Mouse (Mus musculus): ENCODE data around the gene Gm20431. TPM values are rescaled to one million over a fixed set of nuclear protein-coding genes. Genes with fewer than 3 reads are reported as not detected.
"Not testable (repeated sequence)": the region's sequence is repeated elsewhere in the genome, so short reads cannot be mapped to it uniquely, and the experiment has no call there.

Gm20431 gene
- polyA plus RNA-seq, 1 experiment from 2014 or later = 9.4 TPM

- no peak overlapping the region for H3K27ac ChIP-seq
- H3K36me3 ChIP-seq = peaks cover 48% of the 10 kb centered on the region
- H3K4me2 ChIP-seq = no peak overlapping the region
- no peaks in the 10 kb centered on the region for H3K27me3 ChIP-seq
- H3K4me1 ChIP-seq = peaks cover 28% of the 10 kb centered on the region
- H3K4me3 ChIP-seq = no peak overlapping the region
- no peaks in the 10 kb centered on the region for H3K9me3 ChIP-seq
- ATAC-seq (ENCODE audit: insufficient number of reproducible peaks, low FRiP score, low TSS enrichment, low read depth) = no peak
- 87% methylated on average over 10 of the region's 10 CpGs for WGBS
- no peak overlapping the region for H3K9ac ChIP-seq
These were observed 6.2 kb downstream of the Gm20431 start for GRCm38 (mm10) chr2:167654911-167655600.

DNA sequence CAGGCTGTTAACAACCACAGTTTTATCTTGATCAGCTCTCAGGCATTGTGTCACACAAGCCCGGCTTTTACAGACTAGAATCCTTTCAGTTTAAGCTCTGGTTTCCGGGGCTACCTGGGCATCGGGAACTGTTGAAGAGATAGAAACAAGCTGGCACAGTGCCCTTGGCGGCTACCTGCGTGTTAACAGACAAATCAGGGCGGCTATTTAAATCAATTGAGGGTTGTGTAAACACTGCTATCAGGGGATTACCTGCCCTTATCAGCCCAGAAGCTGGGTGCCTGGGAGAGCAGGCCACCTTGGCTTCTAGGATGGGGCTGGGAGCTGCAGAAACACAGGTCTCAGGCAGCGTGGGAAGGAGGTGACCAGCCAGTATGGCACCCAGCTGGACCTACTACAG, 8.6 kb downstream of the Gm20431 start:
- WGBS = 88% methylated on average over 7 of the region's 7 CpGs
- Histone ChIP-seq H3K4me2 (no peak overlapping the region), H3K27ac (no peak overlapping the region), H3K4me3 (no peak overlapping the region), H3K36me3 (peaks cover 71% of the 10 kb centered on the region), H3K4me1 (peaks cover 10% of the 10 kb centered on the region; the same call in 1 of the 2 replicates), H3K9me3 (no peaks in the 10 kb centered on the region), H3K27me3 (no peaks in the 10 kb centered on the region), H3K9ac (no peak overlapping the region)
- ATAC-seq (ENCODE audit: insufficient number of reproducible peaks, low FRiP score, low TSS enrichment, low read depth) = no peak

- 86% methylated on average over 9 of the region's 9 CpGs for WGBS
- Histone ChIP-seq H3K4me3 (no peak overlapping the region), H3K4me1 (peaks cover 4% of the 10 kb centered on the region; the same call in 1 of the 2 replicates), H3K27ac (no peak overlapping the region), H3K27me3 (no peaks in the 10 kb centered on the region), H3K9ac (no peak overlapping the region), H3K4me2 (no peak overlapping the region), H3K36me3 (peaks cover 76% of the 10 kb centered on the region), H3K9me3 (no peaks in the 10 kb centered on the region)
- ATAC-seq (ENCODE audit: insufficient number of reproducible peaks, low FRiP score, low TSS enrichment, low read depth) = no peak
These were observed 9.7 kb downstream of the Gm20431 start for GRCm38 (mm10) chr2:167651622-167652021.

- Histone ChIP-seq H3K4me1 (0 out of 2 replicates have a peak, but pooled peaks cover 3% of the 10 kb centered on the region), H3K9ac (no peak overlapping the region), H3K36me3 (peaks cover 90% of the 10 kb centered on the region), H3K4me2 (no peak overlapping the region), H3K9me3 (no peaks in the 10 kb centered on the region), H3K27me3 (no peaks in the 10 kb centered on the region), H3K27ac (no peak overlapping the region), H3K4me3 (no peak overlapping the region)
- 84% methylated on average over 12 of the region's 12 CpGs for WGBS
- ATAC-seq (ENCODE audit: insufficient number of reproducible peaks, low FRiP score, low TSS enrichment, low read depth) = no peak
These were observed 11.8 kb downstream of the Gm20431 start for GRCm38 (mm10) chr2:167649290-167650032.

- peaks cover 77% of the 10 kb centered on the region for H3K36me3 ChIP-seq
- no peaks in the 10 kb centered on the region for H3K27me3 ChIP-seq
- H3K4me2 ChIP-seq = no peak overlapping the region
- no peak for ATAC-seq (ENCODE audit: insufficient number of reproducible peaks, low FRiP score, low TSS enrichment, low read depth)
- no peak overlapping the region for H3K4me3 ChIP-seq
- WGBS = 58% methylated on average over 4 of the region's 4 CpGs
- no peaks in the 10 kb centered on the region for H3K9me3 ChIP-seq
- H3K9ac ChIP-seq = no peak overlapping the region
- no peaks in the 10 kb centered on the region for H3K4me1 ChIP-seq
- no peak overlapping the region for H3K27ac ChIP-seq
These were observed 14.9 kb downstream of the Gm20431 start for GRCm38 (mm10) chr2:167646411-167646810.

GRCm38 (mm10) chr2:167643356-167644052, 17.8 kb downstream of the Gm20431 start:
- WGBS = 82% methylated on average over 13 of the region's 13 CpGs
- H3K4me3 ChIP-seq, H3K4me2 ChIP-seq, H3K27ac ChIP-seq, H3K9ac ChIP-seq, H3K4me1 ChIP-seq, H3K27me3 ChIP-seq, H3K9me3 ChIP-seq: not testable (repeated sequence)
- ATAC-seq (ENCODE audit: insufficient number of reproducible peaks, low FRiP score, low TSS enrichment, low read depth) = peak; percentile 8; the same call in 1 of the 2 replicates
- H3K36me3 ChIP-seq = peaks cover 51% of the 10 kb centered on the region

- Histone ChIP-seq H3K27ac (no peak overlapping the region), H3K27me3 (no peaks in the 10 kb centered on the region), H3K4me2 (no peak overlapping the region), H3K4me1 (no peaks in the 10 kb centered on the region), H3K9ac (no peak overlapping the region), H3K36me3 (peaks cover 40% of the 10 kb centered on the region), H3K9me3 (no peaks in the 10 kb centered on the region), H3K4me3 (no peak overlapping the region)
- ATAC-seq (ENCODE audit: insufficient number of reproducible peaks, low FRiP score, low TSS enrichment, low read depth) = no peak
- 78% methylated on average over 6 of the region's 6 CpGs for WGBS
These were observed 19.1 kb downstream of the Gm20431 start for GRCm38 (mm10) chr2:167642164-167642563.

DNA sequence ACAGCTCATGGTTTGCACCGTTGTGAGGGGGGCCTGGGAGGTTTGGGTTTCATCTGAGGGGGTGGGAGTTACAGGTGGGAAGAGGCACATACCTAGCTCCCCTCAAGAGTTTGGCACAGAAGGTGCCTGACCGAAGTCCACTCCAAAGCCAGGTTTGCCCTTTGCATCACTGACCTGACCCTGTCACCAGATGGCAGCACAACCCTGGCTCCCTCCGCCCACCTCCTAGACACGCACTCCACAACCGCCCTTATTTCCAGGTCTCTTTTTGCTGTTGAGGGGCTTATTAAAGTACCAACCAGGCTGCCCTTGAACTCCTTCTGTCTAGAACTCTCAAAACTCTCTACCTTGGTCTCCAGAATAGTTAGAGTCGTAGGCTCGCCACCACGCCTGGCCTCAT, 20.0 kb downstream of the Gm20431 start:
- Histone ChIP-seq H3K27me3 (no peaks in the 10 kb centered on the region), H3K4me3 (no peak overlapping the region), H3K9ac (no peak overlapping the region), H3K27ac (no peak overlapping the region), H3K4me2 (no peak overlapping the region), H3K9me3 (no peaks in the 10 kb centered on the region), H3K36me3 (peaks cover 35% of the 10 kb centered on the region), H3K4me1 (no peaks in the 10 kb centered on the region)
- 51% methylated on average over 8 of the region's 8 CpGs for whole genome bisulfite sequencing
- ATAC-seq (ENCODE audit: insufficient number of reproducible peaks, low FRiP score, low TSS enrichment, low read depth) = no peak

DNA sequence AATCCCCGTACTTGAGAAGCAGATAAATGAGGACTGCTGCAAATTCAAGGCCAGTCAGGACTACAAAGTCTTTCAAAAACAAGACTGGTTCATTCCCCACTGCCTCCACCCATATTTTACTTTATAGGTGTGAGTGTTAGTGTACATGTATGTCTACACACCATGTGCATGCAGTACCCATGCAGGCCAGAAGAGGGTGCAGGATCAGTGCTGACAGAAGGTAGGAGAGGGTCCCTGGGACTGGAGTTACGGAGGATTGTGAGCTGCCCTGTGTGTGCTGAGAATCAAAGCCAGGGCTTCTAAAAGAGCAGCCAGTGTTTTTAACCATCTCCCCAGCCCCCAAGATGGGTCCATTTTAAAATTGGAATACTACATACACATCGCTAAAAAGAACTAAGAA, 21.0 kb downstream of the Gm20431 start:
- no peak for ATAC-seq (ENCODE audit: insufficient number of reproducible peaks, low FRiP score, low TSS enrichment, low read depth)
- H3K4me1 ChIP-seq = no peaks in the 10 kb centered on the region
- H3K9me3 ChIP-seq = no peaks in the 10 kb centered on the region
- no peak overlapping the region for H3K27ac ChIP-seq
- H3K4me2 ChIP-seq = no peak overlapping the region
- H3K9ac ChIP-seq = no peak overlapping the region
- 89% methylated on average over 3 of the region's 3 CpGs for WGBS
- peaks cover 25% of the 10 kb centered on the region for H3K36me3 ChIP-seq
- H3K27me3 ChIP-seq = no peaks in the 10 kb centered on the region
- no peak overlapping the region for H3K4me3 ChIP-seq

- H3K4me2 ChIP-seq = peak overlapping the region; percentile 63
- no peak for ATAC-seq (ENCODE audit: insufficient number of reproducible peaks, low FRiP score, low TSS enrichment, low read depth)
- H3K27me3 ChIP-seq = no peaks in the 10 kb centered on the region
- peak overlapping the region; percentile 66 for H3K27ac ChIP-seq
- H3K4me1 ChIP-seq = peaks cover 31% of the 10 kb centered on the region
- WGBS = 76% methylated on average over 7 of the region's 7 CpGs
- H3K9me3 ChIP-seq = no peaks in the 10 kb centered on the region
- H3K9ac ChIP-seq = no peak overlapping the region
- H3K36me3 ChIP-seq = no peaks in the 10 kb centered on the region
- H3K4me3 ChIP-seq = peak overlapping the region; percentile 36
These were observed 26.3 kb downstream of the Gm20431 start for GRCm38 (mm10) chr2:167634865-167635512.

- peak overlapping the region; percentile 36 for H3K4me3 ChIP-seq
- ATAC-seq (ENCODE audit: insufficient number of reproducible peaks, low FRiP score, low TSS enrichment, low read depth) = peak; percentile 78
These were observed 26.9 kb downstream of the Gm20431 start for GRCm38 (mm10) chr2:167634338-167634770.

More at GRCm38 (mm10) chr2:167634338-167634770, 26.9 kb downstream of the Gm20431 start:
- no peaks in the 10 kb centered on the region for H3K9me3 ChIP-seq
- no peaks in the 10 kb centered on the region for H3K36me3 ChIP-seq
- H3K9ac ChIP-seq = peak overlapping the region; percentile 23; the same call in 1 of the 2 replicates
- H3K4me1 ChIP-seq = peaks cover 38% of the 10 kb centered on the region
- under 1% methylated on average over 15 of the region's 15 CpGs for WGBS
- H3K27me3 ChIP-seq = no peaks in the 10 kb centered on the region
- peak overlapping the region; percentile 63 for H3K4me2 ChIP-seq
- peak overlapping the region; percentile 83 for H3K27ac ChIP-seq

Data from limb, embryonic 15.5 days (tissue).